Mouse (Mus musculus) gastrocnemius, adult 2 months (tissue): ENCODE results near the gene Frat1. TPM values are rescaled to one million over a fixed set of nuclear protein-coding genes. Genes with fewer than 3 reads are reported as not detected.

Experiments
- DNase-seq: peaks from one replicate; pipeline ENCODE4 v3.0.0; 2022
- H3K27ac ChIP-seq: fragments of 200-600 bp; 2 replicates; pipeline ENCODE4 v1.8.1; 2022; ENCODE audit warnings: mild to moderate bottlenecking
- H3K4me3 ChIP-seq: fragments of 200-600 bp; 2 replicates; pipeline ENCODE4 v1.8.1; 2022; ENCODE audit warnings: mild to moderate bottlenecking, moderate library complexity
- CTCF ChIP-seq: fragments of 200-600 bp; IDR thresholded peaks from 2 replicates; pipeline ENCODE4 v1.8.1; 2022; ENCODE audit warnings: antibody characterized with exemption, mild to moderate bottlenecking, moderate library complexity
- intact Hi-C: fragments of 180-260 bp; cut with DNase I; formaldehyde crosslinking; loops from one replicate; pipeline ENCODE4 v1.15.1; 2025
- total RNA-seq, 2 experiments: library from RNA; stranded (reverse); gene quantifications; 2 replicates each; pipeline ENCODE4 v1.2.3; 2021

Frat1 gene
- total RNA-seq, 2 experiments from 2014 or later: 6.3 to 6.8 TPM

- TF ChIP-seq CTCF: no peak
- H3K27ac ChIP-seq: no peak overlapping the region; the same call in 1 of the 2 replicates
- intact Hi-C loops: no loop called here
- no peak overlapping the region for H3K4me3 ChIP-seq
- DNase-seq: no peak
These were observed 52.1 kb downstream of the Frat1 start for GRCm38 (mm10) chr19:41881842-41882241.

Other genes starting within 250 kb of the Frat1 start
- gene Gm340, start 247.6 kb upstream of the Frat1 start, total RNA-seq: 1 to 10 TPM; 6.3 TPM
- gene Slit1, start 86.3 kb upstream of the Frat1 start, total RNA-seq: under 1 TPM; 0.28 to 0.81 TPM
- 1 to 10 TPM; 7.7 to 9.6 TPM for gene Arhgap19, start 27.9 kb upstream of the Frat1 start, total RNA-seq
- 10 to 100 TPM; 15.6 to 22.2 TPM for gene Frat2, start 18.2 kb downstream of the Frat1 start, total RNA-seq
- gene Rrp12, start 66.2 kb downstream of the Frat1 start, total RNA-seq: 10 to 100 TPM; 30.5 to 31.4 TPM
- gene Pgam1, start 82.0 kb downstream of the Frat1 start, total RNA-seq: 10 to 100 TPM; 14.4 to 25.0 TPM
- 10 to 100 TPM; 16.1 to 16.8 TPM for gene Exosc1, start 103.5 kb downstream of the Frat1 start, total RNA-seq
- 10 to 100 TPM; 19.4 to 21.6 TPM for gene Zdhhc16, start 103.5 kb downstream of the Frat1 start, total RNA-seq
- gene Mms19, start 151.2 kb downstream of the Frat1 start, total RNA-seq: 10 to 100 TPM in 1 of 2 experiments, 1 to 10 TPM in 1; 8.8 to 10.5 TPM
- gene Ubtd1, start 151.8 kb downstream of the Frat1 start, total RNA-seq: 10 to 100 TPM; 14.5 to 15.1 TPM
- 100 to 1,000 TPM; 154 to 235 TPM for gene Ankrd2, start 206.0 kb downstream of the Frat1 start, total RNA-seq
- 1 to 10 TPM; 2.9 to 3.1 TPM for gene Hoga1, start 215.6 kb downstream of the Frat1 start, total RNA-seq
- under 1 TPM; 0.28 to 0.33 TPM for gene 4933411K16Rik, start 222.3 kb downstream of the Frat1 start, total RNA-seq